Mouse (Mus musculus) myocyte (in vitro differentiated cells): ENCODE measurements at regions not wholly inside any gene's neighbourhood (a gene's known extent, or its start where the extent isn't known, plus 50 kb on each side); places are given as distances from the start of the nearest gene placed in this dataset.

ENCODE experiments used
- CEBPB ChIP-seq: IDR thresholded peaks from 2 replicates; pipeline ENCODE4 v1.6.1; 2011; ENCODE audit warnings: mild to moderate bottlenecking, moderate library complexity; ENCODE audit not compliant: poor library complexity, insufficient read depth, severe bottlenecking
- E2F4 ChIP-seq: IDR thresholded peaks from one replicate; pipeline ENCODE4 v1.6.1; 2011; ENCODE audit warnings: mild to moderate bottlenecking, control low read depth, moderate library complexity; ENCODE audit not compliant: insufficient read depth
- MYOD1 ChIP-seq, 3 experiments: IDR thresholded peaks; one replicate each; pipeline ENCODE4 v1.6.1; 2011; ENCODE audit warnings: control low read depth in 2 of 3, low read depth in 2 of 3, mild to moderate bottlenecking in 2 of 3, moderate library complexity in 1 of 3; ENCODE audit not compliant: insufficient read length in 2 of 3, control insufficient read depth in 1 of 3
- MYOG ChIP-seq, 3 experiments: IDR thresholded peaks; one replicate each; pipeline ENCODE4 v1.6.1; 2011; ENCODE audit warnings: control low read depth in 2 of 3, low read depth in 2 of 3, mild to moderate bottlenecking in 2 of 3; ENCODE audit not compliant: insufficient read length in 2 of 3, control insufficient read depth in 1 of 3, insufficient read depth in 1 of 3
- POLR2A ChIP-seq: IDR thresholded peaks from one replicate; pipeline ENCODE4 v1.6.1; 2011; ENCODE audit warnings: low read depth, mild to moderate bottlenecking, control low read depth, moderate library complexity; ENCODE audit not compliant: insufficient read length
- POLR2AphosphoS2 ChIP-seq: IDR thresholded peaks from one replicate; pipeline ENCODE4 v1.6.1; 2011; ENCODE audit warnings: low read depth, control low read depth; ENCODE audit not compliant: insufficient read length
- REST ChIP-seq: IDR thresholded peaks from one replicate; pipeline ENCODE4 v1.6.1; 2011; ENCODE audit warnings: mild to moderate bottlenecking, control low read depth, moderate library complexity; ENCODE audit not compliant: insufficient read depth, insufficient read length
- SRF ChIP-seq: IDR thresholded peaks from one replicate; pipeline ENCODE4 v1.6.1; 2011; ENCODE audit warnings: low read depth; ENCODE audit not compliant: control insufficient read depth, insufficient read length
- TCF12 ChIP-seq: IDR thresholded peaks from one replicate; pipeline ENCODE4 v1.6.1; 2011; ENCODE audit warnings: mild to moderate bottlenecking, control low read depth; ENCODE audit not compliant: poor library complexity, insufficient read depth, severe bottlenecking
- USF1 ChIP-seq: IDR thresholded peaks from one replicate; pipeline ENCODE4 v1.6.1; 2011; ENCODE audit warnings: low read depth, mild to moderate bottlenecking, control low read depth, moderate library complexity

DNA sequence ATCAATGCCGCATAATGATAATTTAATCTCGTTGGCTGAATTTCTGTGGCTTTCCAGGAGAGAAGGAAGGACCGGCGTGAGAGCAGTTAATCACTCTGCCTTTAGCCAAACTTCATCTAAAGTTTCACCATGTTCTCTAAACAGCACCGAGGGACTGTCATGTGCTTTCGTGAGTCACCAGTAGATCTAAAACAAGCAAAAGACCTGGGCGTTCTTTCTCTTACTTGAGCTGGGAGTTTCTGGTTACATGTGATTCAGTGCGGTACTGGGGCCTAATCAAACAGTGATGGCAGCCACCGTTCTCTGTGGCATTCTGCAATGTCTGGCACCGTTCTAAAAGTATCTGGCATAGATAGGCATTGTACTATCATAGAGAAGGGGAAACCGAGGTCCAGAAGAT lies 266.7 kb downstream of the Tle3 start:
- TF ChIP-seq POLR2A (no peak), E2F4 (no peak), TCF12 (no peak), MYOD1 (IDR thresholded peaks at IDR 0.05; ENCODE audit: control insufficient read depth in 1 of 3, insufficient read length in 2 of 3, low read depth in 2 of 3) (no peak), REST (no peak), USF1 (no peak), CEBPB (no peak), SRF (no peak), POLR2AphosphoS2 (no peak), MYOG (IDR thresholded peaks at IDR 0.05; ENCODE audit: control insufficient read depth in 1 of 3, insufficient read depth in 1 of 3, insufficient read length in 2 of 3, low read depth in 2 of 3) (no peak)
